Mouse (Mus musculus) thymus, postnatal 36 days (tissue): ENCODE measurements around the gene Gtf2f2.
A peak's percentile ranks its signal among the peaks of the same experiment; 100 is the strongest.
"Not testable (repeated sequence)": the region's sequence is repeated elsewhere in the genome, so short reads cannot be mapped to it uniquely, and the experiment has no call there.

ENCODE experiments used
- DNase-seq, 2 experiments: peaks; one replicate each; pipeline ENCODE4 v3.0.0; 2022; ENCODE audit warnings: mixed read lengths in 2 of 2

Gene Gtf2f2

DNA sequence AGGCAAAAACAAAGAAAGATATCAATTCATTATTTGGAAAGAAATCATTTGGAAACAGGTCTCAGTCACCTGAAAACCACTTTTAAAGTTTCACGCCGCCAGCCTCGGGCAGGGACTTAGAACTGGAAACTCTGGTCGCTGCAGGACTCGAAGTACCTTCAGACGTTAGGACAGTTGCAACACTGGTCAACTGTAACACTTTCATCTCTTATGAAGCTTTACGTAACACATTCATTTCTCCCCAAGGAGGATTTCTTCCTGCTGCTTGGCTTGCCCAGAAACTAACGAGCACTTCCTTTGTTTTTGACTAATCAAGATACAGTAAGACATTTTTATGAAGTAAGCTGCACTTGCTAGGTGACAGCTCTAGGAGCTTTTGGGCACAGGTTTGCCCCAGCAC is 103.7 kb downstream of the Gtf2f2 start:
- DNase-seq = no peak

DNA sequence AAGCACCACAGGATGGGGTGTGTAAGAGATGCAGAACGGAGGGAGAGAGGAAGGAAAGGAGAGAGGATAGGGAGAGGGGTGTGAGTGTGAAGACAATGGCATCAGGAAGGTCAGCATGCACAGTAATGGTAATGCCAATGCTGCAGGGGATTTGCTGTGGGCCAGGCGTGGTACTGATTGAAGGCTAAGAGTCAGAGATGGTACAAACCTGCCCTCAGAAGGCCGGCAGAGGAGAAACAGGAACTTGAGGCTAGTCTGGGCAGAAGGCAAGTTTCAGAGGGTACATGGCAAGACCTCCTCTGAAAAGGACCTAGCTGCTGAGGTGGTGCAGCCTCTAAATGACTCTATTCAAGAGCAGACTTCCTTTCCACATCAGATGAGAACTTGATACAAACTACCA is 105.7 kb downstream of the Gtf2f2 start:
- no peak for DNase-seq

GRCm38 (mm10) chr14:75903131-75903530 is 107.5 kb downstream of the Gtf2f2 start:
- DNase-seq = no peak

GRCm38 (mm10) chr14:75902013-75902412 is 108.7 kb downstream of the Gtf2f2 start:
- no peak for DNase-seq

DNA sequence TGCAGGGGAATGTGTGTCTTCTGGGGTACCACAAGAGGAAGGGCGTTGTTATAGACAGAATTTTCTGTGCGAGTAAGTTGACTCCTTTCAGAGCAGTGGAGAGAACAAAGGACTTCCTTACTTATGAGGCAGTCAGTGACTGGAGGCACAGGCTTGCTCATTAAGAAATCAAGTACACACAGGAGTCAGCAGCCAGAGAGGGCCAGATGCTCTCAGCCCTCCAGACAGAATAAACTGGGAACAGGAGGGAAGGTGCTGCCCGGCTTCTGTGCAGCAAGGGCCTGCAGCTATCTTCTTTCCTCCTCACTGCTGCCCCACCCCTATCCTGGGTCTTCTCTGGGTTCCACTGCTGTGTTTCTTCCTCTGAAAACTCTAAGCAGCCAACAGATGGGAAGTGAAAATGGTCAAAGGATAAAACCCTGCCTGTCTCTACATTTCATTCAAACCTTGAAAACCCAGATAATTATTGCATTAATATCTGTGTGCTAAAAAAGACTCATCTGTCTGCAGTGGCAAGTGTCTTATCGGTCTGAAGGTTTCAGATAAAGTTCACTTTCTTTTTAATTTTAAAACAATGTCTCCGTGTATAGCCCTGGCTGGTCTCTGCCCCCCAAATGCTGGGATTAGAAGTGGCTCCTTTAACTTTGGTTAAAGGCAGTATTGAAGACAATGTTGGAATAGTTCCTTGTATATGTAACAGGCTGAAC is 109.7 kb downstream of the Gtf2f2 start:
- DNase-seq = no peak

GRCm38 (mm10) chr14:75899566-75899965 is 111.1 kb downstream of the Gtf2f2 start:
- DNase-seq = peak; percentile 74 to 81

DNA sequence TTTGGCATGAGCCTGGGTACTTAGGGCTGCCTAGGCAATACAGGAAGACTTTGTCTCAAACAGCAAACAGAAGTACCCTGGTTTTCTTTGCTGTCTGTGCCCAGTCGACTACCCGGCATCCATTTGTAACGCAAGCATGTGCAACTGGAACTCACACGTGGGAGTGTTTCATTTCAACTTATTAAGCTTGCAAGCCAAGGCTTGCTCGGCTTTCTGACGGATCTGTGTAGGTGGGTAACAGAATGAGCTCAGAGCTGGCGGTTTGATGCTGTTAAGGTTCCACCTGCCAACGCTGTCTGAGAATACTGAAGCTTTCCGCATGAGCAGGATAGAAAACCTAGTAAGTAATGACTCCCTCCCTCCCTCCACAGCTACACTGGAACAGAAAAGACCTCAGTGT is 118.5 kb downstream of the Gtf2f2 start:
- no peak for DNase-seq

- no peak for DNase-seq
Measured at GRCm38 (mm10) chr14:75883873-75884272, 126.8 kb downstream of the Gtf2f2 start.

GRCm38 (mm10) chr14:75883330-75883729 is 127.3 kb downstream of the Gtf2f2 start:
- no peak for DNase-seq

DNA sequence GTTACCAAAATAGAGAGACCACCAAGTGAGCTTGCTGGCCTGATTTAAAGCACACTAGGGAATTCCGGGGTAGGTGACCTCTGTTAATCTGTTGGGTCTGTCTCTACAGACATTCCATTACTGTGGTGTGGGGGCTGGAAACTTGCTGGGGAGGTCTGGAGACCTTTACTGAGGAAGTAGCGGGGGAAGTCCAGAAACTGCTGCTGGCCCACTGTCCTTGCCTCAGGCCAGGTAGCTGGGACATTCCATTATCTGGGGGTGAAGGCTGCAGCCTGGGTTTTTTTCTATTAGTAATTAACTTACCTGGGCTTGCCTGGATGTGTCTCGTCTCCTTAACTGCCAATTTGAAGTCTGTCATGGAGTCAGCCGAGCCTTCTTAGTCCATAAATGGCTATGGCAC is 128.8 kb downstream of the Gtf2f2 start:
- DNase-seq = no peak

- DNase-seq = no peak
Measured at GRCm38 (mm10) chr14:75878980-75879379, 131.7 kb downstream of the Gtf2f2 start.

DNA sequence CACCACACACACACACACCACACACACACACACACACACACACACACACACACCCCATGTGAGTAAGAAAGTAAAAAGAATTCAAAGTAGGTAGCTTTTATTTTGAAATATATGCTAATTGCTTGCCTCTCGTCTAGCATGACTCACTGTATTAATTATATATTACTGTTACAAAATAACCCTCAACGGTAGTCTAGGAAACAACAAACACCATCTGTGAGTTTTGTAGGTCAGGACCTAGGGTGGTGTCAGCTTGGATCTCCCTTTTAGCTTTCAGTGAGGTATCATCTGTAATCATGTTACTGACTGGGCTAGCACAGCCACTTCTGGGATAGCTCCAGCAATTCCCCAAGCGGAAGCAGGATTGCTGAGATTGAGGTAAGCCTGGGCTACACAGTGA is 133.4 kb downstream of the Gtf2f2 start:
- DNase-seq = no peak

DNA sequence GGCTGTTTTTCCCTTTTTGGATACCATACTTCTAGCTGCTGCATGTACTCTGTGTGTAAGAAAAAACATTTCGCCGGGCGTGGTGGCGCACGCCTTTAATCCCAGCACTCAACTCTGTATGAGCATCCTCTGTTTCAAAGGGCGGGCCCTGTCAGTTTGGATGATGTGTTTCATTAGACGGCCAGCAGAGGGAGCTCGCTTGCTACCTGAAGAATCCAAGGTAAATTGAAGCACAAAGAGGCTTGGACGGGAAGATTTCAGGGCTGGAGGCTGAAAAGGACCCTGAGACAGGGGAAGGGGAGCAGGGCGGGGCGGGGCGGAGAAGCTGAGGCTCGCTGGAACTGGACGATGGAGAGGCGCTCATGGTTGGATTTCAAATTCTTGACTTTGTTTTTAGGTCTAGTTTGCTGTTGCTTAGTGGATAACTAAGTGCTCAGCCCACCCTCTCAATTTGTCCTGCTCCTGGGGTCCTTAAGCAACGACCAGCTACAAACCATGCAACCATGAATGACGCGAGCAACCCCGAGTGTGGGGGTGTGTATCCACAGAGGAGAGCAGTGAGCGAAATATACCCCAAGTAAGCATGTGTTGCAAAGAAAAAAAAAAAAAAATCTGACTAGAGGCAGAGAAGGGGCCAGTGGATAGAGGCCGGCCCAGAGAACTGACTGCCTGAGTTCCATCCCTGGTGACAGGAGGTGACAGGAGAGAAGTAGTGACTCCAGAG is 134.2 kb downstream of the Gtf2f2 start:
- peak; percentile 65 to 69 for DNase-seq

- DNase-seq = no peak
Measured at GRCm38 (mm10) chr14:75873612-75874011, 137.1 kb downstream of the Gtf2f2 start.

- no peak for DNase-seq
Measured at GRCm38 (mm10) chr14:75871750-75872149, 138.9 kb downstream of the Gtf2f2 start.

DNA sequence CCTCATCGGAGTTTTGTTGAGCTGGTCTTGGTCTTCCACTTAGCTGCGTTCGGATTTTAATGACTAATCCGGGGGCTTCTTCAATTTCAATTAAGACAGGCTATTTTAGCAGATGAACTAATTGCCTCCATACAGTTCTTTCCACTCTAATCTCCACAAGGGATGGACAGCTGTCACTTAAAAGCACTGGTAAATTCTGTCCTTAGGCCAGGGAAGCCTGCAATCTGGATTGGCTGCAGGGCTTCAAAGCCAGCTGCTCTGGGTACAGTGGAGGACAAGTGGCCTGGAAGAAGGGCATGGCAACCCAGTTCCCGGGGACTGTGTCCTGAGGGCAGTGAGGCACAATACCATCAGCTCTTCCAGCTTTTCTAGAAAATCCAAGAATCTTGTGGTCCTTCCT is 139.6 kb downstream of the Gtf2f2 start:
- DNase-seq = no peak

DNA sequence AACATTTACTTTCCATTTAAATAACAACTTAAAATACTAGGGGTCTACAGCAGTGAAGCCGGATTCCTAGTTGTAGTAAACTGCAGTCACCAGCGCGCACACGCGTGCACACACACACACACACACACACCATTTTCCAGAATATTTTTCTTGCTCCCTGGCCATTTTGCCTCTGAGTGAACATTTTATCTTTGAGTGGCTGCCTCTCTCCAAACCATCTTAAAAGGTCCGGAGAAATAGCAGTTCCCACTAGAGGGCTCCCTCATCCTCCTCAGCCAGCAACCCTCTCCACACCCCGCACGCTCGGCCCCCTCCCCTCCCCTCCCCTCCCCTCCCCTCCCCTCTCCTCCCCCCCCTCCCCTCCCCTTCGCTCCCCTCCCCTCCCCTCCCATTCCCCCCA is 140.0 kb downstream of the Gtf2f2 start:
- peak; percentile 18 to 20 for DNase-seq

DNA sequence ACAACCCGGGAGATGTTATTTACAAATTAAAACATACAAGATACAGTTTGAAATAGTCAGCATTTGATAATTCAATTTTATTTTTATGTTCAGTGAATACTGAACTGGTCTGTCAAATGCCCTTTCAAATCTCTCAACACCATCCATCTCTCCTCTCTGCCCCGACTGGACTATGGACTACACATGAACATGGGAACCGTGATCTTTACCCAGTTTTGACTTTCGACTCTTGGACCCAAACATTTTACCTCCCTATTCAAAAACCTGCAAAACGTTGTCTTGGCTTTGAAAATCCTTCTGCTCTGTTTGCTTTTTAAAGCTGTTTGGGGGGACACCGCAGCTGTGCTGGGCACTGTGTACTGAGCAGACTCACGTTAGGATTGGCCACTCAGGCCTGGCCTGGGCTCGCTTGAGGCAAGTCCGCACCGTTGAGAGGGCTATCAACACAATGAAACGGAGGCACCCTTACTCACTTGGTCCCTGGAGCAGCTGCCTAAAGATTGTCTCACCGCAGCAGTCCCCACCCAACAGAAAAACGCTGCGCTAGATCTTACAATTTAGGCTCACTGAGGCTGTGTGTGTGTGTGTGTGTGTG is 140.8 kb downstream of the Gtf2f2 start:
- DNase-seq = no peak

- DNase-seq = not testable (repeated sequence)
Measured at GRCm38 (mm10) chr14:75868028-75868427, 142.6 kb downstream of the Gtf2f2 start.

DNA sequence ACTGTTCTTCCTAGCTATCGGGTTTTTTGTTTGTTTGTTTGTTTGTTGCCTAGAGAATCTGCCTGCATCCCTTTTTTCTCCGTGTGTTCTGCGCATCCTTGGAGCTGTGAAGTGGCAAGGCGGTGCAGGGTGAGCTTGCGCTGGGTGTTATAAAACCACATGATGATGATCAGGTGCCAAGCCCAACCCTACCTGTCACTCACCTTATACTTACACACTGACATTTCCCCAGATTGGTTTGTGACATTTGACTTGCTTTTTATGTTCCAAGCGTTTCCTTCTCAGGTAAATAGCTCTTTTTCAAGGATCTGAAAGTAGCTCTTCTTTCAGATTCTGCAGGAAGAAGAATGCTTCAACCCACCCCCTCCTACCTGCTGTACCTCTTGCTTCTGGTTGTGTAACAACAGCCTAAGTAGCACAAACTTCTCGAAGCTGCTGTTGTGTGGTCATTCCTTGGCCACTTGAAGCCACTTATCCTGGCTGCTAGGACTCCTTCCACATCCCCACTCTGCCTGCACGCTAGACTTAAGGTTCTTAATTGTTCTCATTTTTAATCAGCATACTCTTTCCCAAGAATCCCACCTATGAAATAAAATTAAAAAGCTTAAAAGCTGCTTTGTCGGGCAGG is 143.8 kb downstream of the Gtf2f2 start:
- DNase-seq = no peak

DNA sequence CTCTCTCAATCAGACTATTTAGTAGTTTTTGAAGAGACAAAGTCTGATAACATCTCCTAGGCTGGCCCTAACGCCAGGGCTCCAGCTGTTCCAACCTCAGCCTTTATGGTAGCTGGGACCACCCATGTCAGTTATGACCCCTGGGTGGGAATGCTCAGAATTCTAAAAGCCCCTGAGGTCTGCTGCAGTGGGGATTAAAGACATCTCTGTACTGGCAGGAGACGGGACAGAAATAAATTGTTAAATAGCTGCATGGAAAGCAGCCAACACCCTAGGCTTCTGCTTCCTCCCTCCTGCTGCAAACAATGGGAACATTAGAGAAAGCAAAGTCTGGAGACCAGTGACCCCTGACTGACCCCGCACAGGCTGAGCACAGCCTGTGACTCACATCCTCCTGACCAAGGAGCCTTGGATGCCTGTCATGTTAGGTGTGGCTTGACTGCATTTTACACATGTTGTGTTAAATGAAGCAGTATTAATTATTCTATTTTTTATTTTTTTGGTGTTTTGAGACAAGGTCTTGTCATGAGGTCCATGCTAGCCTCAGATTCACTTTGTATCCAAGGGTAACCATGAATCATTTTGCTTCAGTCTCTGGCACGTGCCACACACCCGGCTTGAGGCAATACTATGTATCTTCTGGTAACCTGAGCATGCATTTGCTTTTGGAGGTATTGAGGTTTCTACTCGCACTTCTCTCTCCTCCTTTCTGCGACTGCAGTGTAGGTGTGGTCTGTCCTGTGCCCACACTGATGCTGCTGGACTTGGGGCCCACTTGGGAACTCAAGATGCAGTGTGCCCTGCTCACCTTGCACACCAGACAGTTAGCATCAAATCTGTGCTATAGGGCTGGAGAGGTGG is 146.9 kb downstream of the Gtf2f2 start:
- no peak for DNase-seq

DNA sequence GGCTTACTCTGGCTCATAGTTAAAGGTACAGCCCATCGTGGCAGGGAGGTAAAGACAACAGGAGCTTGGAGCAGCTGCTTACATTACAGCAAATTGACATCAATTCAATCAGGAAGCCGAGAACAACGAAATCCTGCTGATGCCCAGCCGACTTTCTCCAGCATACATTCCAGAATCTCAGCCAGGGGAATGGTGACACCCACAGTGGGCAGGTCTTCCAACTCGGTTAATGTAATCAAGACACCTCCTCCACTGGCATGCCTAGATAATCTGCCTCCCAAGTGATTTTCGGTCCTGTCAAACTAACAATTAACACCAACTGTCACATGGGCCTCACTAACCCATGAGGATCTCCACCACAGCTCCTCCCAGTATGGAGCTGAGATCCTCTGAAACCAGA is 148.0 kb downstream of the Gtf2f2 start:
- no peak for DNase-seq

- DNase-seq = no peak
Measured at GRCm38 (mm10) chr14:75859619-75860018, 151.0 kb downstream of the Gtf2f2 start.
